Mouse (Mus musculus): Measurements from ENCODE around the gene Ttc24. TPM values are rescaled to one million over a fixed set of nuclear protein-coding genes. Genes with fewer than 3 reads are reported as not detected.

Ttc24 gene
- not detected in 2 replicates for polyA plus RNA-seq (2014; fragmentation: Nextera tagmentation; extraction: Ambion mirVana)

GRCm38 (mm10) chr3:88078204-88078603 is at the start of gene Ttc24:
Gene Ttc24 (minus strand): TSS chr3:88078304.
- H3K9ac ChIP-seq: no peak within 1 kb of the TSS
- ATAC-seq (ENCODE audit: insufficient read depth) (no peak), DNase-seq (no peak)
- H3K27ac ChIP-seq (ENCODE audit: low read depth): no peak within 1 kb of the TSS
- no peak for TF ChIP-seq CTCF (IDR thresholded peaks at IDR 0.05; ENCODE audit: low read depth)
- H3K9me3 ChIP-seq (ENCODE audit: low read depth, low read length): no peaks in the 10 kb centered on the region
- H3K4me2 ChIP-seq: no peak within 1 kb of the TSS
- H3K36me3 ChIP-seq (ENCODE audit: insufficient read depth): no peaks in the 10 kb centered on the region
- 0 out of 2 replicates have a peak, but pooled peaks cover 3% of the 10 kb centered on the region for H3K4me1 ChIP-seq (ENCODE audit: insufficient read depth)
- H3K27me3 ChIP-seq (ENCODE audit: insufficient read depth, low read length): no peaks in the 10 kb centered on the region
- no peak within 1 kb of the TSS for H3K4me3 ChIP-seq (ENCODE audit: low read depth, low read length)
- 73% methylated on average over 4 of the region's 4 CpGs for WGBS

- Histone ChIP-seq H3K4me2 (no peak overlapping the region), H3K27me3 (ENCODE audit: insufficient read depth, low read length) (no peaks in the 10 kb centered on the region), H3K36me3 (ENCODE audit: insufficient read depth) (no peaks in the 10 kb centered on the region), H3K27ac (ENCODE audit: low read depth) (no peak overlapping the region), H3K4me3 (ENCODE audit: low read depth, low read length) (no peak overlapping the region), H3K9me3 (ENCODE audit: low read depth, low read length) (no peaks in the 10 kb centered on the region), H3K9ac (no peak overlapping the region), H3K4me1 (ENCODE audit: insufficient read depth) (no peaks in the 10 kb centered on the region)
- ATAC-seq (ENCODE audit: insufficient read depth) (no peak), DNase-seq (no peak)
- 55% methylated on average over 3 of the region's 3 CpGs for WGBS
- TF ChIP-seq CTCF (IDR thresholded peaks at IDR 0.05; ENCODE audit: low read depth): no peak
Observed at GRCm38 (mm10) chr3:88127636-88128035, 49.5 kb upstream of the Ttc24 start.

- Histone ChIP-seq H3K36me3 (ENCODE audit: insufficient read depth) (no peaks in the 10 kb centered on the region), H3K27me3 (ENCODE audit: insufficient read depth, low read length) (no peaks in the 10 kb centered on the region), H3K4me2 (no peak overlapping the region), H3K4me1 (ENCODE audit: insufficient read depth) (no peaks in the 10 kb centered on the region), H3K9ac (no peak overlapping the region), H3K9me3 (ENCODE audit: low read depth, low read length) (no peaks in the 10 kb centered on the region), H3K27ac (ENCODE audit: low read depth) (no peak overlapping the region), H3K4me3 (ENCODE audit: low read depth, low read length) (no peak overlapping the region)
- no peak for TF ChIP-seq CTCF (IDR thresholded peaks at IDR 0.05; ENCODE audit: low read depth)
- WGBS: 52% methylated on average over 7 of the region's 7 CpGs
- no peak for ATAC-seq (ENCODE audit: insufficient read depth)
- no peak for DNase-seq
Observed at GRCm38 (mm10) chr3:88126181-88126580, 48.1 kb upstream of the Ttc24 start.

- Histone ChIP-seq H3K36me3 (ENCODE audit: insufficient read depth) (peaks cover 7% of the 10 kb centered on the region), H3K9me3 (ENCODE audit: low read depth, low read length) (no peaks in the 10 kb centered on the region), H3K27me3 (ENCODE audit: insufficient read depth, low read length) (no peaks in the 10 kb centered on the region), H3K27ac (ENCODE audit: low read depth) (no peak overlapping the region), H3K4me3 (ENCODE audit: low read depth, low read length) (no peak overlapping the region), H3K4me2 (no peak overlapping the region), H3K9ac (no peak overlapping the region), H3K4me1 (ENCODE audit: insufficient read depth) (no peaks in the 10 kb centered on the region)
- TF ChIP-seq CTCF (IDR thresholded peaks at IDR 0.05; ENCODE audit: low read depth): no peak
- 37% methylated on average over 4 of the region's 4 CpGs for WGBS
- ATAC-seq (ENCODE audit: insufficient read depth) (no peak), DNase-seq (no peak)
Observed at GRCm38 (mm10) chr3:88125195-88125594, 47.1 kb upstream of the Ttc24 start.

- H3K36me3 ChIP-seq (ENCODE audit: insufficient read depth): peaks cover 44% of the 10 kb centered on the region
- no peak overlapping the region for H3K9ac ChIP-seq
- 55% methylated on average over 14 of the region's 14 CpGs for WGBS
- no peak overlapping the region for H3K4me3 ChIP-seq (ENCODE audit: low read depth, low read length)
- ATAC-seq (ENCODE audit: insufficient read depth) (no peak), DNase-seq (no peak)
- H3K4me1 ChIP-seq (ENCODE audit: insufficient read depth): no peaks in the 10 kb centered on the region
- no peaks in the 10 kb centered on the region for H3K27me3 ChIP-seq (ENCODE audit: insufficient read depth, low read length)
- no peaks in the 10 kb centered on the region for H3K9me3 ChIP-seq (ENCODE audit: low read depth, low read length)
- no peak for TF ChIP-seq CTCF (IDR thresholded peaks at IDR 0.05; ENCODE audit: low read depth)
- no peak overlapping the region for H3K4me2 ChIP-seq
- H3K27ac ChIP-seq (ENCODE audit: low read depth): no peak overlapping the region
Observed at GRCm38 (mm10) chr3:88121164-88122131, 43.3 kb upstream of the Ttc24 start.

DNA sequence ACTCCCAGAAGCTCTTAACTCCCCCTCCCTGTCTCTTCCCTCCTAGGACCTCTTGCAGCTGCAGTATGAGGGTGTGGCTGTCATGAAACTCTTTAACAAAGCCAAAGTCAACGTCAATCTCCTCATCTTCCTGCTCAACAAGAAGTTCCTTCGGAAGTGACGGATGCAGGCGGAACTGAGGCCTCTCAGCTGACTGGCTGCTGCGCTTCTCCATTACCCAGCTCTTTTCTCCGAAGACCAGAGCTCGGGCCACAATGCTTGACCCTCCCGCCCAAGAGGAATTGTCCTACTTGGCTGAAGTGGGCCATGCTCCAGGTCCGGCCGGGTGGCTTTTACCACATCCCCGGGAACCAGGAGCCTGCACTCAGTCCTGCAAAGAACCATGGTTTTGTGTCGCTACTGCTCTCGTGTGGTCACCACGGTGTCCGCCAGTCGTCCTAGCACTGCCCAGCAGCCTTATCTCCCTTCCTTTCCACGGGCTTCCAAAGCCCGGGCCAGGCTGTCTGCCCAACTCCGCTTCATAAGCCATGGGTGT is 42.1 kb upstream of the Ttc24 start:
- Histone ChIP-seq H3K4me1 (ENCODE audit: insufficient read depth) (no peaks in the 10 kb centered on the region), H3K4me3 (ENCODE audit: low read depth, low read length) (no peak overlapping the region), H3K9me3 (ENCODE audit: low read depth, low read length) (no peaks in the 10 kb centered on the region), H3K9ac (no peak overlapping the region), H3K36me3 (ENCODE audit: insufficient read depth) (peaks cover 54% of the 10 kb centered on the region), H3K27me3 (ENCODE audit: insufficient read depth, low read length) (no peaks in the 10 kb centered on the region), H3K27ac (ENCODE audit: low read depth) (no peak overlapping the region), H3K4me2 (no peak overlapping the region)
- WGBS: 82% methylated on average over 19 of the region's 19 CpGs
- no peak for ATAC-seq (ENCODE audit: insufficient read depth)
- DNase-seq: no peak
- no peak for TF ChIP-seq CTCF (IDR thresholded peaks at IDR 0.05; ENCODE audit: low read depth)

DNA sequence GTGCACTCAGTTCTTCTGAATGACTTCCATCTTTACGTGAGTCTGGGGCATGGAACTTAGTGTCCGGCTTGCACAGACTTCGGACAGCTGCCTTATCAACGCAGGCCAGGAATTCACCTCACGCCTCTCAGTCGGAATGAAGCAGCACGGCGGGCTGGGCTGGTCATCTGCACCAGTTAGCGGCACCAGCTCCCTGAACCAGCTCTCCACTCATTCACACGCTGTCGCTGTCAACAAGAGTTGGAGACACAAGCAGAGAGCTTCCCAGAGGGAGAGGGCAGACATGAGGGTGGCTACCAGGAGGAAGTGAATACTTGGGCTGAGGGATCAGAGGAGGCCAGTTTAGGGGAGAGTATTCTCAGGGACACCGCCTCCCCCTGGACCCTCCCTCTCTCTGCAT is 36.3 kb upstream of the Ttc24 start:
- Histone ChIP-seq H3K4me1 (ENCODE audit: insufficient read depth) (no peaks in the 10 kb centered on the region), H3K9me3 (ENCODE audit: low read depth, low read length) (no peaks in the 10 kb centered on the region), H3K4me2 (no peak overlapping the region), H3K27me3 (ENCODE audit: insufficient read depth, low read length) (no peaks in the 10 kb centered on the region), H3K9ac (no peak overlapping the region), H3K4me3 (ENCODE audit: low read depth, low read length) (no peak overlapping the region), H3K27ac (ENCODE audit: low read depth) (no peak overlapping the region), H3K36me3 (ENCODE audit: insufficient read depth) (peaks cover 94% of the 10 kb centered on the region)
- no peak for DNase-seq
- 75% methylated on average over 12 of the region's 12 CpGs for WGBS
- no peak for TF ChIP-seq CTCF (IDR thresholded peaks at IDR 0.05; ENCODE audit: low read depth)
- ATAC-seq (ENCODE audit: insufficient read depth): no peak

Data from lung, embryonic 14.5 days (tissue).